Mouse (Mus musculus) heart, adult 11 months (tissue): Measurements from ENCODE around the gene Bloc1s5.

Experiments
- DNase-seq: peaks from one replicate; pipeline ENCODE4 v3.0.0; 2022

The Bloc1s5 gene

DNA sequence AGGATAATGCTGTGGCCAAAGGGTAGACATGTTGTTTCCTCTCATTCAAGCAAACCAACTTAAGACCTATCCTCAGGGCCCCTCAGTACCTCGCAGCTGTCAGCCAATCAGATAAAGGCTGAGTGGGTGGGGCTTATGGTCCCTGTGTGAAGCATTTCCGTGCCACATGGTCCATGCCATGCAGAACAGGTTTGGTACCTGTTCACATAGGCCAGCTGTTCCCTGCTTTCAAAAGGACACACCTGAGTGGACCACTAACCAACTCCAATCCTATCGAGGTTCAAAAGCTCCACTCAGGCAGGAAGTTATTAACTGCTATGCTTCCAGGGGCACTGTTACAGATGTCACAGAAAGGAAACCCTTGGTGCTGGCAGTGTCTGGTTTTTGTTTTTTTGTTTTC is 80.7 kb downstream of the Bloc1s5 start:
- DNase-seq, result peak; percentile 62

GRCm38 (mm10) chr13:38548681-38549080 is 86.2 kb downstream of the Bloc1s5 start:
- DNase-seq, result peak; percentile 34

- peak; percentile 37 for DNase-seq
These were observed 87.2 kb downstream of the Bloc1s5 start for GRCm38 (mm10) chr13:38547717-38548116.

DNA sequence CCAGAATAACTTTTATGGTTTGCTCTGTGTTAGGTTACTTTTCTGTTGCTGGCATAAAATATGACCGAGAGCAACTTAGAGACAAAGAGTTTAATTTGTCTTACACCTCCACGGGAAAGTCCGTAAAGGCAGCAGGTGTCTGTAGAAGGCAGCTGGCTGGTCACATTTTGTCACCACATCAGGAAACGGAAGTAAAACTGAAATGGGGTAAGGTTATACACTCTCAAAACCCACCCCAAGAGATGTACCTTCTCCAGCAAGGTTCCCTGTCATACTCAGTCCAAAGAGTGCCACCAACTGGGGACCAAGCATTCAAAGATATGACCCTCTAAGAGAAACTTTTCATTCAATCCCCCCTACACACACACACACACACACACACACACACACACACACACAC is 88.2 kb downstream of the Bloc1s5 start:
- DNase-seq, result peak; percentile 76

- peak; percentile 95 for DNase-seq
These were observed 89.4 kb downstream of the Bloc1s5 start for GRCm38 (mm10) chr13:38545460-38545859.

- peak; percentile 80 for DNase-seq
These were observed 90.0 kb downstream of the Bloc1s5 start for GRCm38 (mm10) chr13:38544769-38545445.

DNA sequence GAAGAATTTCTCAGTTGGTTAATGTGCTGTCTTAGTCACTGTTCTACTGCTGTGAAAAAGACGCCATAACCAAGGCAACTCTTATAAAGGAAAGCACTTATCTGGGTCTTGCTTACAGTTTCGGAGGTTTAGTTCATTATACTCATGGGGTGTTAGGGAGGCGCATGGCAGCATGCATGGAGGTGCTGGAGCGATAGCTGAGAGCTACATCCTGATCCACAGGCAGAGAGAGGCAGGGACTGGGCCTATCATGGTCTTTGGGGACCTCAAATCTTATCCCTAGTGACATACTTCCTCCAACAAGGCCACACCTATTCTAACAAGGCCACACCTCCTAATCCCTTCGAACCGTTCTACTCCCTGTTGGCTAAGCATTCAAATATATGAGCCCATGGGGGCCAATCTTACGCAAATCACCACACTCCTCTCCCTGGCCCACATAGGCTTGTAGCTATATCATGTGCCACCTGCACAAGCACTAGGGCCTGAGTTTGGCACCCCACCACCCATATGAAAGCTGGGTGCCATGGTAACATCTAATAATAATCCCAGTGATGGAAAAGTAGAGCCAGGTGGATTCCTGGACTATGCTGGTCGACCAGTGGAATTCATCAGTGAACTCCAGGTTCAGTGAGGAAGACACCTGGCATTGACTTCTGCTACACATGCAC is 91.3 kb downstream of the Bloc1s5 start:
- peak; percentile 84 for DNase-seq
